Mouse (Mus musculus) liver, embryonic 11.5 days (tissue): ENCODE measurements around the gene Rcan1. TPM values are rescaled to one million over a fixed set of nuclear protein-coding genes. Genes with fewer than 3 reads are reported as not detected.

Experiments used
- ATAC-seq: fragments of 200-750 bp; cut with Nextera tagmentation; replicated peaks from 2 replicates; pipeline ENCODE4 v1.8.0; 2017; ENCODE audit warnings: moderate number of reproducible peaks, mild to moderate bottlenecking, moderate TSS enrichment, moderate library complexity; ENCODE audit not compliant: low FRiP score
- DNase-seq: peaks from one replicate; pipeline ENCODE4 v3.0.0-alpha.2; 2017; ENCODE audit warnings: low spot score
- H3K27ac ChIP-seq: fragments of 300-500 bp; sonication (generic); 2 replicates; pipeline ENCODE4 v1.5.1; 2014; ENCODE audit warnings: mild to moderate bottlenecking, low read depth, low read length, control low read depth
- H3K27me3 ChIP-seq: fragments of 300-500 bp; sonication (generic); replicated peaks from 2 replicates; pipeline ENCODE4 v1.6.1; 2014; ENCODE audit warnings: low read length, mixed read lengths; ENCODE audit not compliant: control insufficient read depth, insufficient read depth
- H3K36me3 ChIP-seq: fragments of 300-500 bp; sonication (generic); 2 replicates; pipeline ENCODE4 v1.6.1; 2014; ENCODE audit warnings: mild to moderate bottlenecking, low read length, moderate library complexity, mixed read lengths; ENCODE audit not compliant: control insufficient read depth, insufficient read depth
- H3K4me1 ChIP-seq: fragments of 300-500 bp; sonication (generic); replicated peaks from 2 replicates; pipeline ENCODE4 v1.6.1; 2014; ENCODE audit warnings: low read length, mixed read lengths; ENCODE audit not compliant: control insufficient read depth, insufficient read depth
- H3K4me2 ChIP-seq: fragments of 300-500 bp; sonication (generic); 2 replicates; pipeline ENCODE4 v1.6.1; 2014; ENCODE audit warnings: mild to moderate bottlenecking, control low read depth, moderate library complexity
- H3K4me3 ChIP-seq: fragments of 300-500 bp; sonication (generic); 2 replicates; pipeline ENCODE4 v1.5.1; 2014; ENCODE audit warnings: low read depth, low read length, control low read depth
- H3K9ac ChIP-seq: fragments of 300-500 bp; sonication (generic); 2 replicates; pipeline ENCODE4 v1.6.1; 2014; ENCODE audit warnings: low read depth, low read length, control low read depth
- H3K9me3 ChIP-seq: fragments of 300-500 bp; sonication (generic); 2 replicates; pipeline ENCODE4 v1.6.1; 2016; ENCODE audit warnings: low read length, inconsistent platforms, mixed read lengths; ENCODE audit not compliant: control insufficient read depth
- WGBS: fragments of 180-500 bp; shearing (Covaris S2); extraction: QIAGEN DNeasy Blood & Tissue Kit; methylation state at CpG from one replicate; pipeline ENCODE4 v1.1.7; 2014; 5-methylcytosine and 5-hydroxymethylcytosine counted together
- polyA plus RNA-seq: library from polyadenylated mRNA; unstranded; fragments of >200 nt; fragmentation: Nextera tagmentation; extraction: Ambion mirVana; gene quantifications from 2 replicates; pipeline ENCODE4 v1.2.1, GENCODE M21; 2014

Gene Rcan1
- polyA plus RNA-seq, 1 experiment from 2014 or later, result 21.6 TPM

- Histone ChIP-seq H3K27ac (no peak overlapping the region), H3K4me3 (no peak overlapping the region), H3K9me3 (no peaks in the 10 kb centered on the region), H3K4me1 (peaks cover 3% of the 10 kb centered on the region; the same call in 1 of the 2 replicates), H3K27me3 (peaks cover 6% of the 10 kb centered on the region), H3K36me3 (no peaks in the 10 kb centered on the region), H3K4me2 (no peak overlapping the region), H3K9ac (no peak overlapping the region)
- WGBS, result 47% methylated on average over 11 of the region's 11 CpGs
- no peak for DNase-seq
- ATAC-seq, result no peak
Observed at GRCm38 (mm10) chr16:92355982-92356381, 114.7 kb downstream of the Rcan1 start.

GRCm38 (mm10) chr16:92355366-92355765 is 115.3 kb downstream of the Rcan1 start:
- ATAC-seq (no peak), DNase-seq (no peak)
- Histone ChIP-seq H3K4me1 (peaks cover 3% of the 10 kb centered on the region; the same call in 1 of the 2 replicates), H3K27me3 (peaks cover 6% of the 10 kb centered on the region), H3K36me3 (no peaks in the 10 kb centered on the region), H3K9ac (no peak overlapping the region), H3K9me3 (no peaks in the 10 kb centered on the region), H3K27ac (no peak overlapping the region), H3K4me3 (no peak overlapping the region), H3K4me2 (no peak overlapping the region)
- 63% methylated on average over 5 of the region's 5 CpGs for WGBS

- peaks cover 6% of the 10 kb centered on the region for H3K27me3 ChIP-seq
- no peak overlapping the region for H3K4me2 ChIP-seq
- ATAC-seq (no peak), DNase-seq (no peak)
- no peaks in the 10 kb centered on the region for H3K36me3 ChIP-seq
- H3K9ac ChIP-seq, result no peak overlapping the region
- WGBS, result 73% methylated on average over 2 of the region's 2 CpGs
- no peak overlapping the region for H3K27ac ChIP-seq
- H3K9me3 ChIP-seq, result no peaks in the 10 kb centered on the region
- no peak overlapping the region for H3K4me3 ChIP-seq
- peaks cover 3% of the 10 kb centered on the region; the same call in 1 of the 2 replicates for H3K4me1 ChIP-seq
Observed at GRCm38 (mm10) chr16:92353897-92354296, 116.8 kb downstream of the Rcan1 start.

GRCm38 (mm10) chr16:92353295-92353694 is 117.4 kb downstream of the Rcan1 start:
- no peaks in the 10 kb centered on the region for H3K9me3 ChIP-seq

GRCm38 (mm10) chr16:92348941-92349340 is 121.7 kb downstream of the Rcan1 start:
- Histone ChIP-seq H3K27ac (no peak overlapping the region), H3K36me3 (no peaks in the 10 kb centered on the region), H3K9me3 (no peaks in the 10 kb centered on the region), H3K4me3 (no peak overlapping the region), H3K27me3 (no peaks in the 10 kb centered on the region), H3K4me2 (no peak overlapping the region), H3K4me1 (peaks cover 17% of the 10 kb centered on the region), H3K9ac (no peak overlapping the region)
- ATAC-seq (no peak), DNase-seq (no peak)
- 79% methylated on average over 12 of the region's 12 CpGs for WGBS

More at GRCm38 (mm10) chr16:92353295-92353694, 117.4 kb downstream of the Rcan1 start:
- no peak overlapping the region for H3K27ac ChIP-seq
- DNase-seq, result no peak
- peaks cover 3% of the 10 kb centered on the region; the same call in 1 of the 2 replicates for H3K4me1 ChIP-seq
- ATAC-seq, result no peak
- WGBS, result 88% methylated on average over 12 of the region's 12 CpGs
- no peaks in the 10 kb centered on the region for H3K36me3 ChIP-seq
- no peak overlapping the region for H3K4me3 ChIP-seq
- H3K27me3 ChIP-seq, result 0 out of 2 replicates have a peak, but pooled peaks cover 2% of the 10 kb centered on the region
- no peak overlapping the region for H3K4me2 ChIP-seq
- no peak overlapping the region for H3K9ac ChIP-seq

- 74% methylated on average over 13 of the region's 13 CpGs for WGBS
- H3K9me3 ChIP-seq, result no peaks in the 10 kb centered on the region
- H3K4me1 ChIP-seq, result peaks cover 17% of the 10 kb centered on the region
- no peak overlapping the region for H3K4me3 ChIP-seq
- no peak overlapping the region for H3K27ac ChIP-seq
- no peak for DNase-seq
- ATAC-seq, result 0 out of 2 replicates have a peak, but pooled peaks have one; percentile 42
- no peaks in the 10 kb centered on the region for H3K27me3 ChIP-seq
- H3K36me3 ChIP-seq, result no peaks in the 10 kb centered on the region
- H3K4me2 ChIP-seq, result no peak overlapping the region; the same call in 1 of the 2 replicates
- no peak overlapping the region for H3K9ac ChIP-seq
Observed at GRCm38 (mm10) chr16:92346297-92346916, 124.3 kb downstream of the Rcan1 start.

GRCm38 (mm10) chr16:92345177-92345576 is 125.5 kb downstream of the Rcan1 start:
- Histone ChIP-seq H3K27ac (peak overlapping the region; percentile 38; the same call in 1 of the 2 replicates), H3K36me3 (no peaks in the 10 kb centered on the region), H3K4me1 (peaks cover 27% of the 10 kb centered on the region), H3K9ac (0 out of 2 replicates have a peak overlapping the region, but pooled peaks have one; percentile 30), H3K4me3 (no peak overlapping the region), H3K27me3 (no peaks in the 10 kb centered on the region), H3K4me2 (peak overlapping the region; percentile 49), H3K9me3 (no peaks in the 10 kb centered on the region)
- ATAC-seq (peak; percentile 57), DNase-seq (peak; percentile 37)
- 30% methylated on average over 11 of the region's 11 CpGs for WGBS
